Mouse (Mus musculus): ENCODE data around the gene Zfp804b. TPM values are rescaled to one million over a fixed set of nuclear protein-coding genes. Genes with fewer than 3 reads are reported as not detected.
"Not testable (repeated sequence)": the region's sequence is repeated elsewhere in the genome, so short reads cannot be mapped to it uniquely, and the experiment has no call there.

The Zfp804b gene
- total RNA-seq (2014; rRNA removed; ENCODE audit: low replicate concordance) (not detected in 2 replicates), polyA plus RNA-seq (2015; fragmentation: Nextera tagmentation; extraction: Ambion mirVana) (0.10 and 0.11 TPM in 2 replicates)

DNA sequence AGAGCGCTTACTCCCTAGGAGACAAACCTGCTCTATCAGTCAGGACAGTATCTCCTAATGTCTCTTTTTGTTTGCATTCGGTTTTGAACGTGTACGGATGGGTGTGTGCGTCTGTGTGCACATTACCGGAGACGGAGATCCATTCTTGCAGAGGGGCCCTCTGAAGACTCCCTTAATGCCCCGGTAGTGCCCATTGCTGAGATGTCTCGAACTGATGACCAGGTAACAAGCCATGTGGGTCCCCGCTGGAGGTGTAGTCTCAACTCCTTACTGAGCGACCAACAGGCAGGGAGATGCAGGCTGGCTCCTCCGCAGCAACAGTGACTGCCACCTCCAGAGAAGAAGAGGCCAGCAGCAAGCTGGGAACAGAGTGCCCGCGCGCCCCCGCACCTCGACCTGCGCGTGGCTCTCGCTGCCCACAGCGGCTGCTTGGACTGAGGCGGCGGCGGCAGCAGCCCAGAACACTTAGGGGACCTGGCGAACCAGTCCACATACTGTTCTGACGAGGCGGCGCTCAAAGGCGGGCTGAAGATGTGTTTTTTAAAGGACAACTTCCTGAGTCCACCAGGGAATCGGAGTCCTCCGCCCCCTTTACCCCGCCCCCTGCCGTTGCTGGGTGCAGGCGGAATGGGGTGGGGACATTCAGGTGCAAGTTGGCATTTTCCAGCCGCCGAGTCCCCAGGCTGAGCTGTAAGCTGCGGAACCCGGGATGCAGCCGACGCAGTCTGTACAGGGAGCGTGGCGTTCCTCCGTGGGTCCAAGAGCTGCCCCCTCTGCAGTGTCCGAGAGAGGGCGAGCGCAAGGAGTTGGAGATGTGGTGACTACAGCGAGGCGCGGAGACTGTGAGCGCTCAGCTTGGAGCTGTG is at the start of gene Zfp804b:
TSS of gene Zfp804b (minus strand) at position 612 of the 866 bp plus-strand sequence.
- Histone ChIP-seq H3K4me2 (ENCODE audit: low read depth, low read length) (peak within 1 kb of the TSS; percentile 83), H3K4me1 (ENCODE audit: control insufficient read depth, insufficient read depth) (no peaks in the 10 kb centered on the region), H3K9me3 (replicated peaks; ENCODE audit: control insufficient read depth, low read length) (no peaks in the 10 kb centered on the region), H3K27ac (ENCODE audit: low read depth) (no peak within 1 kb of the TSS), H3K27me3 (ENCODE audit: control insufficient read depth, insufficient read depth, low read length) (no peaks in the 10 kb centered on the region), H3K9ac (replicated peaks; ENCODE audit: low read depth, low read length) (peak within 1 kb of the TSS; percentile 15; the same call in 1 of the 2 replicates), H3K4me3 (ENCODE audit: low read depth, low read length) (peak within 1 kb of the TSS; percentile 54), H3K36me3 (replicated peaks; ENCODE audit: control insufficient read depth, insufficient read depth, low read length) (no peaks in the 10 kb centered on the region)
- DNase-seq (ENCODE audit: low spot score) (peak; percentile 19), ATAC-seq (ENCODE audit: insufficient read depth, low read depth) (peak; percentile 53; the same call in 1 of the 2 replicates)
- 1% methylated on average over 47 of the region's 50 CpGs for WGBS
- TF ChIP-seq CTCF (IDR thresholded peaks at IDR 0.05; ENCODE audit: low read depth) (0 out of 2 replicates have a peak, but pooled peaks have one; percentile 21), EP300 (IDR thresholded peaks at IDR 0.05; ENCODE audit: low read depth) (no peak)

- H3K9me3 ChIP-seq (replicated peaks; ENCODE audit: control insufficient read depth, low read length); ATAC-seq (ENCODE audit: insufficient read depth, low read depth); H3K27me3 ChIP-seq (ENCODE audit: control insufficient read depth, insufficient read depth, low read length); H3K4me3 ChIP-seq (ENCODE audit: low read depth, low read length); H3K27ac ChIP-seq (ENCODE audit: low read depth); H3K36me3 ChIP-seq (replicated peaks; ENCODE audit: control insufficient read depth, insufficient read depth, low read length); H3K9ac ChIP-seq (replicated peaks; ENCODE audit: low read depth, low read length); DNase-seq (ENCODE audit: low spot score); H3K4me2 ChIP-seq (ENCODE audit: low read depth, low read length); H3K4me1 ChIP-seq (ENCODE audit: control insufficient read depth, insufficient read depth): not testable (repeated sequence)
- WGBS = 69% methylated on average over 1 of the region's 1 CpGs
Measured at GRCm38 (mm10) chr5:7364616-7365015, 20.1 kb upstream of the Zfp804b start.

GRCm38 (mm10) chr5:7345011-7345389 is 444 bp upstream of the Zfp804b start:
- ATAC-seq (ENCODE audit: insufficient read depth, low read depth) (peak; percentile 27; the same call in 1 of the 2 replicates), DNase-seq (ENCODE audit: low spot score) (no peak)
- Histone ChIP-seq H3K27ac (ENCODE audit: low read depth) (no peak overlapping the region), H3K4me2 (ENCODE audit: low read depth, low read length) (peak overlapping the region; percentile 83), H3K4me1 (ENCODE audit: control insufficient read depth, insufficient read depth) (no peaks in the 10 kb centered on the region), H3K9ac (replicated peaks; ENCODE audit: low read depth, low read length) (no peak overlapping the region; the same call in 1 of the 2 replicates), H3K4me3 (ENCODE audit: low read depth, low read length) (peak overlapping the region; percentile 54), H3K27me3 (ENCODE audit: control insufficient read depth, insufficient read depth, low read length) (no peaks in the 10 kb centered on the region), H3K36me3 (replicated peaks; ENCODE audit: control insufficient read depth, insufficient read depth, low read length) (no peaks in the 10 kb centered on the region), H3K9me3 (replicated peaks; ENCODE audit: control insufficient read depth, low read length) (no peaks in the 10 kb centered on the region)
- WGBS = 2% methylated on average over 11 of the region's 11 CpGs
- TF ChIP-seq CTCF (IDR thresholded peaks at IDR 0.05; ENCODE audit: low read depth) (no peak), EP300 (IDR thresholded peaks at IDR 0.05; ENCODE audit: low read depth) (no peak)

- Histone ChIP-seq H3K27ac (ENCODE audit: low read depth) (no peak overlapping the region), H3K4me3 (ENCODE audit: low read depth, low read length) (no peak overlapping the region), H3K36me3 (replicated peaks; ENCODE audit: control insufficient read depth, insufficient read depth, low read length) (no peaks in the 10 kb centered on the region), H3K4me2 (ENCODE audit: low read depth, low read length) (no peak overlapping the region), H3K27me3 (ENCODE audit: control insufficient read depth, insufficient read depth, low read length) (no peaks in the 10 kb centered on the region), H3K9me3 (replicated peaks; ENCODE audit: control insufficient read depth, low read length) (no peaks in the 10 kb centered on the region), H3K4me1 (ENCODE audit: control insufficient read depth, insufficient read depth) (no peaks in the 10 kb centered on the region), H3K9ac (replicated peaks; ENCODE audit: low read depth, low read length) (no peak overlapping the region)
- no peak for DNase-seq (ENCODE audit: low spot score)
- no peak for ATAC-seq (ENCODE audit: insufficient read depth, low read depth)
- no peak for TF ChIP-seq EP300 (IDR thresholded peaks at IDR 0.05; ENCODE audit: low read depth)
- no peak for TF ChIP-seq CTCF (IDR thresholded peaks at IDR 0.05; ENCODE audit: low read depth)
- 75% methylated on average over 4 of the region's 4 CpGs for WGBS
Measured at GRCm38 (mm10) chr5:7325594-7325993, 19.0 kb downstream of the Zfp804b start.

DNA sequence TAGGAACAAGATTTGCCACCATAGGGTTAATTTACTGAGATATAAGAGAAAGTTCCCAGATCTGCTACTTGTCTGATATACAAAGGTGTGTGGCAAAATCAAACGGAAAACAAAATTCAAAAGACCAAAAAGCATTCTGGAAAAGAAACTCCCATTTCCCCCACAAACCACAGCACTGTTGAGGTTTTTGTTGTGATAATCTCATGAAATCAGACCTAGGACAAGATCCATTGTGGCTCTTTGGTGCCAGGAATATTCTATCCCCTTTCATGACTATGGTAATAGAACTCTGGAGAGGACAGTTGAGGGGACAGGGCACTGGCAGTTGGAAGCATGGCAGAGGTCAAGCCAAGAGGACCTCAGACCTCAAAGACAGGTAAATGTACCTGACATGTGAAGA is 40.7 kb downstream of the Zfp804b start, which contains the start of gene Tex47:
TSS of gene Tex47 (plus strand) at position 301 of the 400 bp plus-strand sequence.
- WGBS = 76% methylated on average over 1 of the region's 1 CpGs
- Histone ChIP-seq H3K9me3 (replicated peaks; ENCODE audit: control insufficient read depth, low read length) (no peaks in the 10 kb centered on the region), H3K4me3 (ENCODE audit: low read depth, low read length) (no peak within 1 kb of the TSS), H3K9ac (replicated peaks; ENCODE audit: low read depth, low read length) (no peak within 1 kb of the TSS), H3K36me3 (replicated peaks; ENCODE audit: control insufficient read depth, insufficient read depth, low read length) (no peaks in the 10 kb centered on the region), H3K4me1 (ENCODE audit: control insufficient read depth, insufficient read depth) (no peaks in the 10 kb centered on the region), H3K27me3 (ENCODE audit: control insufficient read depth, insufficient read depth, low read length) (no peaks in the 10 kb centered on the region), H3K4me2 (ENCODE audit: low read depth, low read length) (no peak within 1 kb of the TSS), H3K27ac (ENCODE audit: low read depth) (no peak within 1 kb of the TSS)
- ATAC-seq (ENCODE audit: insufficient read depth, low read depth) (no peak), DNase-seq (ENCODE audit: low spot score) (no peak)
- no peak for TF ChIP-seq EP300 (IDR thresholded peaks at IDR 0.05; ENCODE audit: low read depth)
